Mouse (Mus musculus) small intestine, adult 2 months (tissue): ENCODE measurements around the gene Adgrl1.

Experiments
- CTCF ChIP-seq: fragments of 200-500 bp; IDR thresholded peaks from 2 replicates; pipeline ENCODE4 v1.5.1; 2012; ENCODE audit warnings: low read depth, mild to moderate bottlenecking, control low read depth, inconsistent platforms, low read length, moderate library complexity, mixed read lengths; ENCODE audit not compliant: insufficient replicate concordance, insufficient read length; ENCODE audit errors: extremely low read depth
- POLR2A ChIP-seq: fragments of 200-500 bp; IDR thresholded peaks from 2 replicates; pipeline ENCODE4 v1.6.1; 2012; ENCODE audit warnings: low read depth, mild to moderate bottlenecking, control low read depth, inconsistent platforms, low read length, moderate library complexity

- TF ChIP-seq POLR2A (no peak), CTCF (no peak)
Measured at GRCm38 (mm10) chr8:83914860-83915259, 15.0 kb downstream of the Adgrl1 start.
